Mouse (Mus musculus) fibroblast of lung, adult 2 months (primary cell): ENCODE data around the gene Morc2a.
"Not testable (repeated sequence)": the region's sequence is repeated elsewhere in the genome, so short reads cannot be mapped to it uniquely, and the experiment has no call there.

Source experiments
- DNase-seq: peaks from one replicate; pipeline ENCODE4 v3.0.0-alpha.2; 2011; ENCODE audit warnings: low read depth

Gene Morc2a

DNA sequence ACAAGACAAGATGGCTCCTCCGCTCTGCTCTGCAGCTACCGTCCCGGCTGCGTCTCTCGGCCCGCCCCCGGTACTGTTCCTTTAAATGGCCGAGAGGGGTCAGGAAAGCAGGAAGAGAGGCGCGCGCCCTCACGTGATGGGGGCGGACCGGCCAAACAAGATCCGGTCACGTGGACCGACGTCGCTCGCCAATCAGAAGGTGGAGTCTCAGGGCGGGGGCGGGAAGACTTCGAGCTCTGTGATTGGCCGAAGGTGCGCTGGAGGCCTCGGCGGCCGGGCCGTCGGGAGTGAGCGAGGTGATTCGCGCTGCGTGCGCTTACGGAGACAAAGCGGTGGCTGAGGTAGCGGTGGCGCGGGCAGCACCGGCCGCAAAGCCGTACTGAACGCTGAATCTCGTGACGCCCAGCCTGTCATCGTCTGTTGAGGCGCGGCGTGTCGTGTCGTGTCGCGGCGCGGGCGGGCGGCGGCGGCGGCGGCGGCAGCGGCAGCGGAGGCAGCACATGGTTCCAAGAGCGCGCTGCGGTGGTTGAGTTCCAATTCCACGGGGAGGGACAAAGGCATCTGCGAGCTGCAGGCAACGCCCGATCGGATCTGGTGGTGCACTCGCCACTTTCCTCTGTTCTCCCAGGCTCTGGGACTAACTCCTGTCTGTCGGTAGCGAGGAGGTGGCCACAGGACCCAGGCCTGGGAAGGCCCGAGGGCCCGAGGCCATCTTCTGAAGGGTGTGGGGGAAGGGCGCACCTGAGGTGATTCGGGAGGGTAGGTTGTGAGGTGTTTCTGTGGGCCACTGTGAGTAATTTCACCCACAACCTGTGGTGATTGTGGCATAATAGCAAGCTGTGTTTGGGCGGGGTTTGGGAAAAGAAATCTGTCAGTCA is at the start of gene Morc2a:
TSS of gene Morc2a (plus strand) at position 228 of the 878 bp plus-strand sequence.
- DNase-seq, result peak; percentile 94

GRCm38 (mm10) chr11:3601966-3602365 is 47.0 kb upstream of the Morc2a start:
- not testable (repeated sequence) for DNase-seq

GRCm38 (mm10) chr11:3602687-3603086 is 46.3 kb upstream of the Morc2a start:
- not testable (repeated sequence) for DNase-seq

- DNase-seq, result no peak
Observed at GRCm38 (mm10) chr11:3606456-3606855, 42.5 kb upstream of the Morc2a start.

GRCm38 (mm10) chr11:3615576-3615975 is 33.4 kb upstream of the Morc2a start:
- DNase-seq, result no peak

DNA sequence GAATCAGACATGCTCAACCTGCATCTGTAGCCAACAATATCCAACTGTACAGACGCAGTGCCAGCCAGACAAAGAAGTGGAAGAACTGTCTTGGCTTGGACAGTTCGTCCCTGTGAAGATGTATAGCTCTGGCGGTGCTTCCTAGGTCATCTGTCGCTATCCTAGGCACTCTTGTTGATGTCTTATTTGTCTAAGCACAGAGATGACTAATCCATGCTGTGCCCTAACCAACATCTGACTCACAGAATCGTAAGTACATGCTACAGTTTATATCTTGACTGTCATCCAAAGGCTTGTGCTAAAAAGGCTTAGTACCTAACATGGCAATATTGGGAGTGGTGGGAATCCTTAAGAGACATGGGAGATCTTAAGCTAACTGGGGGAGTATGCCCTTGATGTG is 26.2 kb upstream of the Morc2a start:
- DNase-seq, result no peak

DNA sequence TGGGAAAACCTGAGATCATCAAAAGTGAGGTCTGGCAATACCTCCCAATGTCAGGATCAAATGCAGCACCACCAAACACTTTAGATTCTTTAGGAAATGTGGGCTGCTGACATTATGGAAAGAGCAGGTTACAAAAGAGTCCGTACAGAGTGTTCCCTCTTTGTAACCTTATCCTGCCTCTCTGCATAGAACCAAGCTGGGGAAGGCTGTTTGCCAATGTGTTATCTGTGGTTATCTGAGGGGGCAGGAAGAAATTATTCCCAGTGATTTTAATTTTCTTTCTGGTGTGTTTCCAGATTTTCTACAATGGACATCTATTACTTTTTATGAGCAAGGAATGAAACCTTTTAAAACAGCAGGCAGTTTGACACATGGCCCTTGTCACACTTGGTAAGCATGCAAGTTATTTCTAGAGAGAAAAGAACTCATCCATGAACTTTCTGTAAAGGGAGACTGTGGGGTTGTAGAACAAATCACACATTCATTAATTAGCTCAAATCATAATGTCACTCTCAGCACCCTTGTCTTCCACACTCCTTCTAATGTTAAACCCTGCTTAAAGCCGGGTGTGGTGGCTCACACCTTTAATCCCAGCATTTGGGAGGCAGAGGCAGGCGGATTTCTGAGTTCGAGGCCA is 24.5 kb upstream of the Morc2a start:
- DNase-seq, result no peak

- DNase-seq, result no peak
Observed at GRCm38 (mm10) chr11:3628999-3629491, 19.9 kb upstream of the Morc2a start.

GRCm38 (mm10) chr11:3633269-3633668 is 15.7 kb upstream of the Morc2a start:
- DNase-seq, result not testable (repeated sequence)

- no peak for DNase-seq
Observed at GRCm38 (mm10) chr11:3647688-3648087, 1.3 kb upstream of the Morc2a start.

GRCm38 (mm10) chr11:3648305-3648963 is 557 bp upstream of the Morc2a start:
- no peak for DNase-seq

DNA sequence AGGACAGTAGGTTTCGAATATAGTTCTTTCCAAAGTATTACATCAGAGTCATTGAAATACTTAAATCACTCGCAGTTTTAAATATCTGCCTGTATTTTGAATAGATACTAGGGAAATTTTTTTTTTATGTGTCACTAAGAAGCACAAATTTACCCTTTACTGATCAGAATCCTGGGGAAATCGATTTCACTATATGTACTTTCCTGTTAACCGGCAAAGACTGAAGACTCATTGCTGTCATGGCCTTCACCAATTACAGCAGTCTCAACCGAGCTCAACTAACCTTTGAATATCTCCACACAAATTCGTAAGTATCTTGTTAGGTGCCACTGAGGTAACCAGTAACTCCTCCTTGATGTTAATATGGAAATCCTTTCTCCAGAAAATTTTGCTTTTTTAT is 1.1 kb downstream of the Morc2a start:
- no peak for DNase-seq

- DNase-seq, result no peak
Observed at GRCm38 (mm10) chr11:3661964-3662363, 13.0 kb downstream of the Morc2a start.

- no peak for DNase-seq
Observed at GRCm38 (mm10) chr11:3667506-3667905, 18.5 kb downstream of the Morc2a start.

DNA sequence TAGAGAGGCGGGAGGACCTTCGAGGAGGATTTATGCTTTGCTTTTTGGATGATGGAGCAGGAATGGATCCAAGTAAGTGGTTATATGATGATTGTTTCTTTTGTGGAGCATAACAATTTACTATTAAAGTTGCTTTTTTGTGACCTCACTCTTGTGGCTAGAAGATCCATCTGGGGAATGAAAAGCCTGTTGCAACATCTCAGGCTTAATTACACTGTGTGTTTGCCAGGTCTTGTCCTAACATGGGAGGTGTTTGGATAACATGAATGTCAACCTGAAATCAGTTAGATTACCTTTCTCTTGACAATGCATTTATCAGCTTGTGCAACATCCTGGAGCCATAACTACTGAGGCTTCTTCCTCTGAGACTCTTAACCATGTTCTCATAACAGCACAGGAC is 19.8 kb downstream of the Morc2a start:
- no peak for DNase-seq

DNA sequence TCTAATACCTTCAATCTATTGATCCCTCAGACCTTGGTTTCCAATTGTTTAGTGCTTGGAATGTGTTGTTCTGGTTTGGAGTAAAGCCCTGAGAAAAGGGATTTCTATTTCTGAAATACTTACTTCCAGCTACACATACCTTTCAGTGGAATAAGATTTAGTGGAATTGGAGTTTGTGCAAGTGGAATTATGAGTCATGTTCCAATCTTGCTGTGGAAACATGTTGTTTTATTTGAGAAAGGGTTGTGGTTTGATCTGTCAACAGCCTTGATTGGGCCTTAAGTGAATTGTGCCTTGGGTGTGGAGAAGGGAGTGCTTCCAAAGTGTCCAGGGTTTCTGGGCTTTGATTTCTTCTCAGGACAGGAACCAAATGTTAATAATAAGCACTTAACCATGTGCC is 20.9 kb downstream of the Morc2a start:
- DNase-seq, result no peak

DNA sequence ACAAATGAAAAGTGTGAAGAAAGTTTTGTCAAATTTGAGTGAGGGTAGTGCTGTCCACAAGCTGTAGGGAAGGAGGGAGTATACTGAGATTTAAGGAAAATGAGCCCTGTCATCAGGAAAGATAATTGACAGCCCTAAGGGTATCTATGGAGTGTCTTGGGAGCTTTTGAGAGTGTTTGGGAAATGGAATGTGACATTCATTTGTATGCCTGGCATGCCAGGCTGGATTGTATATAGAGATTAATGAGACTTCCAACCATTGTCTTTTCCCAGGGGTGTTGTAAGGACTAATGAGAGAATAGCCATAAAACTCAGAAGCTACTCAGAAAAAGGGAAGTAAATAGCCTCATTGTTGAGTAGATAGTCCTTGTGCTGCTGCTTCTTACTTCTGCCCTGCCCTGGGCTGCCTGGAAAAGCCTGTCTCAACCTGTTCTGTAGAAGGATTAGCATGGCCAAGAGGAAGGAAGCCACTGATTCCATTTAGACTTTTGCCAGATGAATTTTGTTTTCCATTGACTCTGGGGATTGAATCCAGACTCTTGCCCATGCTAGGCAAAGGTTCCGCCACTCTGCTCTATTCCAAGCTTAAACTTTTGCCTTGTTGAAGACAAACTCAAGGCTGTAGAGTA is 22.1 kb downstream of the Morc2a start:
- no peak for DNase-seq

DNA sequence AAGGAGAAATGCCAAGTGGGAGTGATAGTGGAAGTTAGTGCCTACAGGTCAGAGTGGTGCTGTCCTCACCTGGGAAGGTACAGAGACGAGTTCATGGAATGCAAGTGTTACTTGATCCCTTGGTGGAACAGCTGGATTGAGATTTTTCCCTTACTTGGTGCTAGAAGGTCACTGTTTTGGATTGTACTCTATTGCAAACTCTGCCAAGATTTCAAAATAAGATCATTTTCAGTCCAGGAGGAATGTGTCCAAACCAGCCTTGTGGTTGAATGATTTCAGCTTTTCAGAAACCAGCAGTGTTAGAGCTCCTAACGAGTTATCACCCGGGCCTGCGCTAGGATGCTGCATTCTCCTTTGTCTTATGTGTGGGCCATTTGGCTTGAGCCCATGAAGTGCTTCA is 25.6 kb downstream of the Morc2a start:
- peak; percentile 81 for DNase-seq

DNA sequence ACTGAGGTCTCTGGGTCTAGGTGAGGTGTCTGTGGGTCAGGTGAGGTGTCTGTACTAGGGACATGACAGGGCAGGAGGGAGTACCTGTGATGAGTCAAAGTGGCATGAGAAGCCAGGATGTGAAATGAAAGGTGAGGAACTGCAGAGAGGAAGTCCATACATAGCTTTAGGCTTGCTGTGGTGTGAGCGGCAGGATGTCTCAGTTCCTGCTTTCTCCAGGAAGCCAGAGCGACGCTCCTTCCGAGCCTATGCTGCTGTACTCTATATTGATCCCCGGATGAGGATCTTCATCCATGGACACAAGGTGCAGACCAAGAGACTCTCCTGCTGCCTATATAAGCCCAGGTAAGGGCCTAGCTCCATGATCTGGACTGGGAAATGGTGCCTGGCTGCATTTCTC is 27.4 kb downstream of the Morc2a start:
- no peak for DNase-seq

GRCm38 (mm10) chr11:3677204-3677603 is 28.2 kb downstream of the Morc2a start:
- no peak for DNase-seq

- no peak for DNase-seq
Observed at GRCm38 (mm10) chr11:3679771-3680170, 30.8 kb downstream of the Morc2a start.

GRCm38 (mm10) chr11:3683696-3684095 is 34.7 kb downstream of the Morc2a start:
- DNase-seq, result no peak
